Mouse (Mus musculus): Measurements from ENCODE around the gene Fthl17b. TPM values are rescaled to one million over a fixed set of nuclear protein-coding genes. Genes with fewer than 3 reads are reported as not detected.
"Not testable (repeated sequence)": the region's sequence is repeated elsewhere in the genome, so short reads cannot be mapped to it uniquely, and the experiment has no call there.

Gene Fthl17b
- polyA plus RNA-seq (2012; rRNA removed): not detected in 2 replicates

GRCm38 (mm10) chrX:8962875-8963274 lies at the start of gene Fthl17b:
Fthl17b (minus strand) TSS chrX:8962975.
- not testable (repeated sequence) for H3K27ac ChIP-seq (ENCODE audit: control insufficient read depth, insufficient read depth, low read length); H3K4me3 ChIP-seq (ENCODE audit: control insufficient read depth, insufficient read depth, low read length); H3K27me3 ChIP-seq (ENCODE audit: control insufficient read depth, insufficient read depth, low read length); DNase-seq; H3K4me1 ChIP-seq (replicated peaks; ENCODE audit: control insufficient read depth, insufficient read depth, low read length); H3K36me3 ChIP-seq (ENCODE audit: control insufficient read depth, insufficient read depth, low read length)
- 98% methylated on average over 4 of the region's 11 CpGs for WGBS

- H3K4me3 ChIP-seq (ENCODE audit: control insufficient read depth, insufficient read depth, low read length); H3K27me3 ChIP-seq (ENCODE audit: control insufficient read depth, insufficient read depth, low read length); H3K4me1 ChIP-seq (replicated peaks; ENCODE audit: control insufficient read depth, insufficient read depth, low read length); H3K36me3 ChIP-seq (ENCODE audit: control insufficient read depth, insufficient read depth, low read length); H3K27ac ChIP-seq (ENCODE audit: control insufficient read depth, insufficient read depth, low read length); DNase-seq: not testable (repeated sequence)
- no CpG with 5 or more reads among the region's 9 CpGs for WGBS
Observed at GRCm38 (mm10) chrX:8986655-8987054, 23.9 kb upstream of the Fthl17b start, which contains the start of gene Fthl17d. Fthl17d (minus strand) TSS chrX:8986755.

GRCm38 (mm10) chrX:8976459-8976858 lies 13.7 kb upstream of the Fthl17b start, which contains the start of gene Fthl17c:
Fthl17c (minus strand) TSS chrX:8976559.
- WGBS: no CpG with 5 or more reads among the region's 11 CpGs
- DNase-seq; H3K36me3 ChIP-seq (ENCODE audit: control insufficient read depth, insufficient read depth, low read length); H3K27ac ChIP-seq (ENCODE audit: control insufficient read depth, insufficient read depth, low read length); H3K27me3 ChIP-seq (ENCODE audit: control insufficient read depth, insufficient read depth, low read length); H3K4me3 ChIP-seq (ENCODE audit: control insufficient read depth, insufficient read depth, low read length); H3K4me1 ChIP-seq (replicated peaks; ENCODE audit: control insufficient read depth, insufficient read depth, low read length): not testable (repeated sequence)

GRCm38 (mm10) chrX:8964618-8965017 lies 1.8 kb upstream of the Fthl17b start:
- H3K4me1 ChIP-seq (replicated peaks; ENCODE audit: control insufficient read depth, insufficient read depth, low read length); H3K27ac ChIP-seq (ENCODE audit: control insufficient read depth, insufficient read depth, low read length); H3K27me3 ChIP-seq (ENCODE audit: control insufficient read depth, insufficient read depth, low read length); H3K36me3 ChIP-seq (ENCODE audit: control insufficient read depth, insufficient read depth, low read length); H3K4me3 ChIP-seq (ENCODE audit: control insufficient read depth, insufficient read depth, low read length); DNase-seq: not testable (repeated sequence)
- WGBS: 40% methylated on average over 4 of the region's 4 CpGs

- 18% methylated on average over 7 of the region's 7 CpGs for WGBS
- peak; percentile 72 for DNase-seq
- H3K27ac ChIP-seq (ENCODE audit: control insufficient read depth, insufficient read depth, low read length); H3K27me3 ChIP-seq (ENCODE audit: control insufficient read depth, insufficient read depth, low read length); H3K4me1 ChIP-seq (replicated peaks; ENCODE audit: control insufficient read depth, insufficient read depth, low read length); H3K4me3 ChIP-seq (ENCODE audit: control insufficient read depth, insufficient read depth, low read length); H3K36me3 ChIP-seq (ENCODE audit: control insufficient read depth, insufficient read depth, low read length): not testable (repeated sequence)
Observed at GRCm38 (mm10) chrX:8948130-8948805, 14.5 kb downstream of the Fthl17b start.

GRCm38 (mm10) chrX:8944041-8944440 lies 18.7 kb downstream of the Fthl17b start:
- no peaks in the 10 kb centered on the region for H3K4me1 ChIP-seq (replicated peaks; ENCODE audit: control insufficient read depth, insufficient read depth, low read length)
- TF ChIP-seq POLR2A (IDR thresholded peaks at IDR 0.05; ENCODE audit: control insufficient read depth, extremely low read depth, insufficient read depth, low read length, poor library complexity): no peak
- no peak for TF ChIP-seq CTCF (IDR thresholded peaks at IDR 0.05; ENCODE audit: borderline replicate concordance, control insufficient read depth, extremely low read depth, insufficient read depth, low read length, poor library complexity)
- no peak overlapping the region for H3K27ac ChIP-seq (ENCODE audit: control insufficient read depth, insufficient read depth, low read length)
- H3K27me3 ChIP-seq (ENCODE audit: control insufficient read depth, insufficient read depth, low read length): no peaks in the 10 kb centered on the region
- no peak for DNase-seq
- H3K36me3 ChIP-seq (ENCODE audit: control insufficient read depth, insufficient read depth, low read length): no peaks in the 10 kb centered on the region
- WGBS: 89% methylated on average over 8 of the region's 8 CpGs
- H3K4me3 ChIP-seq (ENCODE audit: control insufficient read depth, insufficient read depth, low read length): no peak overlapping the region

GRCm38 (mm10) chrX:8927308-8927707 lies 35.5 kb downstream of the Fthl17b start:
- Histone ChIP-seq H3K36me3 (ENCODE audit: control insufficient read depth, insufficient read depth, low read length) (no peaks in the 10 kb centered on the region), H3K4me1 (replicated peaks; ENCODE audit: control insufficient read depth, insufficient read depth, low read length) (no peaks in the 10 kb centered on the region), H3K27me3 (ENCODE audit: control insufficient read depth, insufficient read depth, low read length) (no peaks in the 10 kb centered on the region), H3K27ac (ENCODE audit: control insufficient read depth, insufficient read depth, low read length) (no peak overlapping the region), H3K4me3 (ENCODE audit: control insufficient read depth, insufficient read depth, low read length) (no peak overlapping the region)
- no peak for DNase-seq
- 55% methylated on average over 4 of the region's 4 CpGs for WGBS
- TF ChIP-seq POLR2A (IDR thresholded peaks at IDR 0.05; ENCODE audit: control insufficient read depth, extremely low read depth, insufficient read depth, low read length, poor library complexity): no peak
- TF ChIP-seq CTCF (IDR thresholded peaks at IDR 0.05; ENCODE audit: borderline replicate concordance, control insufficient read depth, extremely low read depth, insufficient read depth, low read length, poor library complexity): no peak

Data from thymus, adult 2 months (tissue).